ENCODE assay signal across 15 mouse cellular contexts in the genomic region with DNA sequence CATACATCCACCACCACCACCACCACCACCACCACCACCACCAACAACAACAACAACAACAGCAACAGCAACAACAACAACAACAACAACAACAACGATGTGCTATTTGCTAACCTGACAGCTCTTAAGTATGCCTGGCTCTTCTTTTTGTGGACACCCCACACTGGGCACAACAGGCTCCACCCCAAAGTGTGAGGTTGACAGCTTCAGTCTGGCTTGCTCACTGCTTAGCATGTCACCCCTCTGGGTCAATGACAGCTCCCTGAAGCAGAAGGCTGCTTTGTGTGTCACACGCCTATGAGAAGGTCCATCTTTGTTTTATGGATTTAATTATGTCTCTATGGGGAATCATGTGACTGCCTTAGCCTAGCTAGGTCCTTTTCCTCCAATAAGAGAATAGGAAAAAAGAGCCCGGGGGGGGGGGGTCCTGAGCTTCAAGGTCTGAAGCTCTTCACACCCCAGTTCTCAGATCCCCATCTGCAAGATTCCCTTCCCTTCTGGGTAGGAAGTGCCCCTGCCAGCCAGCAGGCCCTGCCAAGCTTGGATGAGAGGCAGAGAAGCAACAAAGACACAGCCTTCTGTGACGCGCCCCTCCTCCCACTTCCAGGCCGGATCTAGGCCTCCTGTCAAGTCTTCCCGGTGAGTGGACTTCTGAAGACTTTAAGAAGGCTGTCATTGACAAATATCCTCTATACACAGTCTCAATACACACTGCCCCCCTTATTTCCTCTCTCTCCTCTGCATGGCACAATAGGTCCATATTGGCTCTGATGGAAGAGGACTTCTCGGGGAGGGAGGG. TPM values are rescaled to one million over a fixed set of nuclear protein-coding genes. Genes with fewer than 3 reads are reported as not detected.
DNase-seq lines count a peak whose midpoint lies in the region; ATAC-seq lines count a peak whose summit lies in the region.
"Had no signal": no experiment of that assay in that cellular context is flagged by ENCODE, and none has a peak within 500 bp of the region (broad histone marks: within the 10 kb centered on the region; RNA-seq: fewer than 3 reads in every experiment).

No protein-coding gene starts in this region.

- no peaks in the 10 kb centered on the region for H3K27me3 ChIP-seq in kidney, embryonic 16.5 days (ENCODE audit: insufficient read depth, low read length)
- no peaks in the 10 kb centered on the region for H3K27me3 ChIP-seq in hindbrain, embryonic 16.5 days (replicated peaks; ENCODE audit: control insufficient read depth, insufficient read depth, low read length)
- H3K27me3 ChIP-seq in kidney, embryonic 14.5 days (ENCODE audit: control insufficient read depth, insufficient read depth, low read length): peaks cover 3% of the 10 kb centered on the region; the same call in 1 of the 2 replicates

- peak; percentile 24 for DNase-seq in kidney, postnatal 10 days
- DNase-seq in right cerebral cortex, postnatal 10 days (ENCODE audit: low spot score in 2 of 2): peak; percentile 87 to 88
- no peak for DNase-seq in right cerebral cortex, adult 18-20 months
- DNase-seq in right cerebral cortex, postnatal 4 days: peak; percentile 60
- no peak for DNase-seq in spleen, postnatal 10 days (ENCODE audit: low spot score in 2 of 2)
- DNase-seq: gastrocnemius, postnatal 14 days; heart, postnatal 10 days; kidney, postnatal 14 days; liver had no signal

- no peaks in the 10 kb centered on the region for H3K36me3 ChIP-seq in kidney, embryonic 16.5 days (ENCODE audit: insufficient read depth, low read length)
- H3K36me3 ChIP-seq in hindbrain, embryonic 16.5 days (ENCODE audit: control insufficient read depth, insufficient read depth, low read length): no peaks in the 10 kb centered on the region
- H3K36me3 ChIP-seq in kidney, embryonic 14.5 days (ENCODE audit: control insufficient read depth, insufficient read depth, low read length): no peaks in the 10 kb centered on the region
- H3K36me3 ChIP-seq: embryonic facial prominence, embryonic 15.5 days; midbrain, embryonic 12.5 days had no signal

- no peak overlapping the region for H3K9ac ChIP-seq in kidney, embryonic 16.5 days (replicated peaks; ENCODE audit: low read length)
- no peak overlapping the region for H3K9ac ChIP-seq in hindbrain, embryonic 16.5 days (ENCODE audit: low read depth, low read length)
- H3K9ac ChIP-seq in kidney, embryonic 14.5 days (ENCODE audit: low read depth, low read length): no peak overlapping the region
- H3K9ac ChIP-seq: embryonic facial prominence, embryonic 15.5 days; midbrain, embryonic 12.5 days had no signal

- no peak overlapping the region for H3K4me2 ChIP-seq in kidney, embryonic 16.5 days (replicated peaks; ENCODE audit: low read depth, low read length)
- H3K4me2 ChIP-seq in hindbrain, embryonic 16.5 days (ENCODE audit: low read length): no peak overlapping the region
- H3K4me2 ChIP-seq in kidney, embryonic 14.5 days (replicated peaks; ENCODE audit: low read depth, low read length): no peak overlapping the region
- H3K4me2 ChIP-seq: embryonic facial prominence, embryonic 15.5 days; midbrain, embryonic 12.5 days had no signal

- H3K4me3 ChIP-seq in kidney, embryonic 16.5 days (ENCODE audit: low read length): no peak overlapping the region
- no peak overlapping the region for H3K4me3 ChIP-seq in hindbrain, embryonic 16.5 days (ENCODE audit: low read length)
- no peak overlapping the region for H3K4me3 ChIP-seq in kidney, embryonic 14.5 days (ENCODE audit: low read length)
- H3K4me3 ChIP-seq: embryonic facial prominence, embryonic 15.5 days; midbrain, embryonic 12.5 days had no signal

- H3K4me1 ChIP-seq in kidney, embryonic 16.5 days (ENCODE audit: insufficient read depth, low read length): peaks cover 3% of the 10 kb centered on the region; the same call in 1 of the 2 replicates
- peaks cover 7% of the 10 kb centered on the region for H3K4me1 ChIP-seq in hindbrain, embryonic 16.5 days (ENCODE audit: control insufficient read depth, insufficient read depth, low read depth, low read length)
- no peaks in the 10 kb centered on the region for H3K4me1 ChIP-seq in kidney, embryonic 14.5 days (ENCODE audit: control insufficient read depth, insufficient read depth, low read length)

- H3K27ac ChIP-seq in kidney, embryonic 16.5 days (ENCODE audit: low read length): no peak overlapping the region
- peak overlapping the region; percentile 59 for H3K27ac ChIP-seq in hindbrain, embryonic 16.5 days (ENCODE audit: low read depth, low read length)
- no peak overlapping the region for H3K27ac ChIP-seq in kidney, embryonic 14.5 days (ENCODE audit: low read depth, low read length)
- H3K27ac ChIP-seq: embryonic facial prominence, embryonic 15.5 days; midbrain, embryonic 12.5 days had no signal

- no peak for ATAC-seq in kidney, embryonic 16.5 days (ENCODE audit: low FRiP score, low TSS enrichment)
- ATAC-seq in hindbrain, embryonic 16.5 days: peak; percentile 77
- no peak for ATAC-seq in kidney, embryonic 14.5 days (ENCODE audit: low FRiP score, low TSS enrichment)
- ATAC-seq: CD4-positive, CD25-positive, alpha-beta regulatory T cell, adult 4 months had no signal

- no peaks in the 10 kb centered on the region for H3K9me3 ChIP-seq in kidney, embryonic 16.5 days (ENCODE audit: low read length)
- H3K9me3 ChIP-seq in hindbrain, embryonic 16.5 days (ENCODE audit: control insufficient read depth, low read length): no peaks in the 10 kb centered on the region
- H3K9me3 ChIP-seq in kidney, embryonic 14.5 days (ENCODE audit: control insufficient read depth, low read length): no peaks in the 10 kb centered on the region
- H3K9me3 ChIP-seq: embryonic facial prominence, embryonic 15.5 days; midbrain, embryonic 12.5 days had no signal

- 59% methylated on average over 8 of the region's 8 CpGs for WGBS in kidney, embryonic 16.5 days
- 44% methylated on average over 8 of the region's 8 CpGs for WGBS in hindbrain, embryonic 16.5 days
- WGBS in kidney, embryonic 14.5 days: 51% methylated on average over 8 of the region's 8 CpGs

RNA-seq across cellular contexts. Expression of gene Kcnip3, which starts 17.9 kb away (rescaled TPM):
- polyA plus RNA-seq in kidney, embryonic 16.5 days (2015; fragmentation: Nextera tagmentation; extraction: Ambion mirVana): 3.4 and 4.7 TPM in 2 replicates
- 15.4 and 20.0 TPM in 2 replicates for polyA plus RNA-seq in hindbrain, embryonic 16.5 days (2015; fragmentation: Nextera tagmentation; extraction: Ambion mirVana)
- 4.0 and 4.9 TPM in 2 replicates for polyA plus RNA-seq in kidney, embryonic 14.5 days (2014; fragmentation: Nextera tagmentation; extraction: Ambion mirVana)
- polyA plus RNA-seq: CD4-positive, CD25-positive, alpha-beta regulatory T cell, adult 4 months had no signal

RNA-seq across cellular contexts. Expression of gene Prom2, which starts 37.3 kb away (rescaled TPM):
- 2.7 and 3.0 TPM in 2 replicates for polyA plus RNA-seq in kidney, embryonic 16.5 days (2015; fragmentation: Nextera tagmentation; extraction: Ambion mirVana)
- polyA plus RNA-seq in hindbrain, embryonic 16.5 days (2015; fragmentation: Nextera tagmentation; extraction: Ambion mirVana): 0.05 and 0.06 TPM in 2 replicates
- polyA plus RNA-seq in kidney, embryonic 14.5 days (2014; fragmentation: Nextera tagmentation; extraction: Ambion mirVana): 1.4 and 1.9 TPM in 2 replicates
- polyA plus RNA-seq: CD4-positive, CD25-positive, alpha-beta regulatory T cell, adult 4 months had no signal

RNA-seq across cellular contexts. Expression of gene Fahd2a, which starts 59.6 kb away (rescaled TPM):
- 37.0 and 39.0 TPM in 2 replicates for polyA plus RNA-seq in kidney, embryonic 16.5 days (2015; fragmentation: Nextera tagmentation; extraction: Ambion mirVana)
- 31.4 and 32.9 TPM in 2 replicates for polyA plus RNA-seq in hindbrain, embryonic 16.5 days (2015; fragmentation: Nextera tagmentation; extraction: Ambion mirVana)
- 29.5 and 29.7 TPM in 2 replicates for polyA plus RNA-seq in kidney, embryonic 14.5 days (2014; fragmentation: Nextera tagmentation; extraction: Ambion mirVana)

Comparison
In these comparisons a context has a peak if more than half of its experiments do, and no peak if none do; other contexts are left out.
1. DNase-seq: peak in kidney, postnatal 10 days (single experiment), right cerebral cortex, postnatal 10 days (2 of 2) and right cerebral cortex, postnatal 4 days (single experiment); none in right cerebral cortex, adult 18-20 months (single experiment) and spleen, postnatal 10 days (0 of 2).